Mouse (Mus musculus) cerebellum, adult 11-12 months (tissue): ENCODE results near the gene Hist1h4i.

ENCODE experiments used
- DNase-seq: peaks from one replicate; pipeline ENCODE4 v3.0.0; 2022

Hist1h4i gene

GRCm38 (mm10) chr13:22007121-22007510 lies 34.0 kb downstream of the Hist1h4i start:
- no peak for DNase-seq

- no peak for DNase-seq
These were observed 34.6 kb downstream of the Hist1h4i start for GRCm38 (mm10) chr13:22006334-22007120.

- no peak for DNase-seq
These were observed 35.4 kb downstream of the Hist1h4i start for GRCm38 (mm10) chr13:22005605-22006333.

- DNase-seq = no peak
These were observed 39.3 kb downstream of the Hist1h4i start for GRCm38 (mm10) chr13:22001823-22002222.

- no peak for DNase-seq
These were observed 39.8 kb downstream of the Hist1h4i start for GRCm38 (mm10) chr13:22001346-22001745.

GRCm38 (mm10) chr13:21999147-21999546 lies 42.0 kb downstream of the Hist1h4i start:
- DNase-seq = no peak

GRCm38 (mm10) chr13:21998412-21998811 lies 42.8 kb downstream of the Hist1h4i start:
- no peak for DNase-seq

- DNase-seq = no peak
These were observed 43.3 kb downstream of the Hist1h4i start for GRCm38 (mm10) chr13:21997821-21998220.

- DNase-seq = no peak
These were observed 43.9 kb downstream of the Hist1h4i start for GRCm38 (mm10) chr13:21997201-21997820.

GRCm38 (mm10) chr13:21996840-21997185 lies 44.3 kb downstream of the Hist1h4i start:
- no peak for DNase-seq

- no peak for DNase-seq
These were observed 44.9 kb downstream of the Hist1h4i start for GRCm38 (mm10) chr13:21996101-21996839.

- DNase-seq = no peak
These were observed 45.7 kb downstream of the Hist1h4i start for GRCm38 (mm10) chr13:21995331-21995914.

- DNase-seq = no peak
These were observed 46.3 kb downstream of the Hist1h4i start for GRCm38 (mm10) chr13:21994896-21995295.

GRCm38 (mm10) chr13:21993957-21994738 lies 47.0 kb downstream of the Hist1h4i start:
- no peak for DNase-seq

- no peak for DNase-seq
These were observed 48.6 kb downstream of the Hist1h4i start for GRCm38 (mm10) chr13:21992550-21992949.
